Mouse (Mus musculus) heart, adult 2 months (tissue): ENCODE data around the gene Cdh11.

Experiments
- CTCF ChIP-seq: fragments of 200-600 bp; IDR thresholded peaks from 2 replicates; pipeline ENCODE4 v1.8.1; 2022; ENCODE audit warnings: antibody characterized with exemption, mild to moderate bottlenecking, moderate library complexity
- EP300 ChIP-seq: fragments of 200-500 bp; IDR thresholded peaks from 2 replicates; pipeline ENCODE4 v1.6.1; 2011; ENCODE audit warnings: low read depth, low read length, control low read depth; ENCODE audit not compliant: insufficient read depth
- POLR2A ChIP-seq: fragments of 200-500 bp; IDR thresholded peaks from 2 replicates; pipeline ENCODE4 v1.6.1; 2011; ENCODE audit warnings: mild to moderate bottlenecking, low read depth, low read length, control low read depth; ENCODE audit not compliant: insufficient read depth

DNA sequence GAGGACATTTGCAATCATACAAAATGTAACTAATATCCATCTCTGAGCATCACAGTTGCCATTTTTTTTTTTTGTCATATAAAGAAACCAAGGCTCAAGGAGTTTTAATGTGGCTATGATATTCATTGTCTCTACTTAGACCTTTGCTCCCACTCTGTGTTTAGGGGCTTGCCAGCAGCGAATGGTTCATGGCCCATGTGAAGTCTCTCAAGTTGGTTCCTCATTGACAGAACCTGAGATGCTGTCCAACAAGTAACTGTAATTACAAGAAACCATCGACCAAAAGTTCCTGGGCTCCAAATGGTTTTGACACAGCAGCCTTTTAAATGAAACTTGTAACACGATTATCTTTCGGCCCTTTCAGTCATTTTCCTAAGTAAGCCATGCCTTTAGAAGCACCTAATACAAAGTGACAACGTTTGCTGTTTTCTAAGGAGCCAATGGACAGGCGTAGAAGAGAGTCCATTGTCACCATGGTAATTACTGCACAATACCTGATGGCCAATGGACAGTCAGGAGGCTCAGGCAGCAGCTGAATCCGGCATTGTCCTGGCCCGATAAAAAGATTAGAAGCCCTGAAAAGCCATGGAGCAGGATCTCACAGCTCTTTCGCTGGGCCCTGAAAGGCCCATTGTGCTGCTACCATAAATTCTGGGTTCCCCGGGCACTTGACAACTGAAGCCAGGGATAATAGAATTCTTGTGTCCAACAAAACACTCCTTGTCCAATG, 59.1 kb downstream of the Cdh11 start:
- no peak for TF ChIP-seq POLR2A
- no peak for TF ChIP-seq EP300
- TF ChIP-seq CTCF = no peak
